Mouse (Mus musculus): ENCODE data around the gene Sparcl1.

DNA sequence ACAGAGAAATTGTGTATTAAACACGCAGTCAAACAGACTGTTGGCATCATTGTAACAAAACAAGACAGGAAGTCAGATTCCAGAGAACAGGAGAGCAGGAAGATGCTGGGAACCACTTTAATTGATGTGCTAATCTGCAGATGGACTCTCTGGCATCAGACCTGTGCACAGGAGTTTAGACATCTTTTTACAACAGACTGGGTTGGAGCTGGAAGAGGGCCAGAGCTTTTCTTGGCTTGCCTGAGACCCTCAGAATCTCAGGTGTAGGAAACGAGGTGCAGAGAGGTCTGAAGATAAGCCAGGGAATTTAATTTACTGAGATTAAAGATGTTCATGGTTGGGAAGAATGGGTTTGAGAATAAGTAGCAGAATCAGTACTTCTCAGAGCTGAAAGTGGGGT lies 23.8 kb downstream of the Sparcl1 start:
- TF ChIP-seq CTCF (IDR thresholded peaks at IDR 0.05; ENCODE audit: borderline replicate concordance, control insufficient read depth, extremely low read depth, insufficient read depth, low read length, poor library complexity), result no peak
- TF ChIP-seq POLR2A (IDR thresholded peaks at IDR 0.05; ENCODE audit: control insufficient read depth, extremely low read depth, insufficient read depth, low read length, poor library complexity), result no peak
